Mouse (Mus musculus): ENCODE data around the gene Itgb7.

- TF ChIP-seq POLR2A (IDR thresholded peaks at IDR 0.05; ENCODE audit: insufficient read length, low read depth) (no peak), POLR2AphosphoS2 (IDR thresholded peaks at IDR 0.05; ENCODE audit: insufficient read length, low read depth) (no peak), E2F4 (IDR thresholded peaks at IDR 0.05; ENCODE audit: insufficient read depth) (no peak), MAX (IDR thresholded peaks at IDR 0.05; ENCODE audit: low read depth) (no peak), REST (IDR thresholded peaks at IDR 0.05; ENCODE audit: insufficient read depth, insufficient read length) (no peak), TCF12 (IDR thresholded peaks at IDR 0.05; ENCODE audit: insufficient read depth, poor library complexity, severe bottlenecking) (no peak), USF1 (IDR thresholded peaks at IDR 0.05; ENCODE audit: low read depth) (no peak), MYOD1 (IDR thresholded peaks at IDR 0.05; ENCODE audit: control insufficient read depth in 1 of 3, insufficient read length in 2 of 3, low read depth in 2 of 3) (no peak), SRF (IDR thresholded peaks at IDR 0.05; ENCODE audit: control insufficient read depth, insufficient read length, low read depth) (no peak), TCF3 (IDR thresholded peaks at IDR 0.05; ENCODE audit: insufficient read length, low read depth) (no peak), CEBPB (IDR thresholded peaks at IDR 0.05; ENCODE audit: insufficient read depth, poor library complexity, severe bottlenecking) (no peak), MYOG (IDR thresholded peaks at IDR 0.05; ENCODE audit: control insufficient read depth in 1 of 3, insufficient read depth in 1 of 3, insufficient read length in 2 of 3, low read depth in 2 of 3) (no peak)
These were observed 18.2 kb upstream of the Itgb7 start for GRCm38 (mm10) chr15:102249967-102250366.
